Mouse (Mus musculus) lung, postnatal 0 days (tissue): ENCODE measurements around the gene Fbxl12.

Experiments used
- CTCF ChIP-seq: IDR thresholded peaks from 2 replicates; pipeline ENCODE4 v1.5.1; 2016; ENCODE audit warnings: antibody characterized with exemption, mild to moderate bottlenecking
- EP300 ChIP-seq: IDR thresholded peaks from 2 replicates; pipeline ENCODE4 v1.6.1; 2016; ENCODE audit warnings: antibody characterized with exemption, mild to moderate bottlenecking, control low read depth

DNA sequence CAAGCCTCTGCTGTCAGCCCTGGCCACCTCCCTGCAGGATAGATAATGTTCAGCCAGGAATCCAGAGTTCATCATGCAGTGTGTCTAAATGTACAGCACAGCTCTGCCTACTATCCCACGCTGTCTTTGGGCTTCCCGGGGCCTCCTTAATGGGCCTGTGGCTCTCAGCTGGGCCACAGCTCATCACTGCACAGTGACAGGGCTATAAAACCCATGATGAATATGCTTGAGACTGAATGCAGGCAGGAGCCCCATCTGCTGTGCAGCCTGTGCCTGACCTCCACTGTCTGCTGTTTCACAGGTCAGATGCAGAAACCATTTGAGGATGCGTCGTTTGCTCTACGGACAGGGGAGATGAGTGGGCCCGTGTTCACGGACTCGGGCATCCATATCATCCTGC, 18.3 kb upstream of the Fbxl12 start:
- TF ChIP-seq EP300: no peak
- no peak for TF ChIP-seq CTCF
